Mouse (Mus musculus) layer of hippocampus, adult 2 months (tissue): Measurements from ENCODE around the gene Tbx2. TPM values are rescaled to one million over a fixed set of nuclear protein-coding genes. Genes with fewer than 3 reads are reported as not detected.

Source experiments
- DNase-seq, 2 experiments: peaks; one replicate each; pipeline ENCODE4 v3.0.0; 2022; ENCODE audit warnings: low spot score in 2 of 2
- H3K27ac ChIP-seq: fragments of 200-600 bp; 2 replicates; pipeline ENCODE4 v1.8.1; 2022
- H3K4me3 ChIP-seq: fragments of 200-600 bp; 2 replicates; pipeline ENCODE4 v1.8.1; 2022; ENCODE audit warnings: mild to moderate bottlenecking
- CTCF ChIP-seq: fragments of 200-600 bp; conservative IDR thresholded peaks from 2 replicates; pipeline ENCODE4 v1.8.1; 2022; ENCODE audit warnings: antibody characterized with exemption, mild to moderate bottlenecking, moderate library complexity
- total RNA-seq, 2 experiments: library from RNA; stranded (reverse); gene quantifications; 2 replicates each; pipeline ENCODE4 v1.2.3; 2021

Gene Tbx2
- total RNA-seq, 2 experiments from 2014 or later = 1.5 to 1.6 TPM

GRCm38 (mm10) chr11:85811676-85812075, 20.7 kb upstream of the Tbx2 start:
- DNase-seq = no peak
- no peak overlapping the region for H3K4me3 ChIP-seq
- H3K27ac ChIP-seq = no peak overlapping the region
- TF ChIP-seq CTCF = no peak

- no peak overlapping the region for H3K27ac ChIP-seq
- DNase-seq = no peak
- no peak overlapping the region for H3K4me3 ChIP-seq
- no peak for TF ChIP-seq CTCF
These were observed 20.0 kb upstream of the Tbx2 start for GRCm38 (mm10) chr11:85812201-85812966.

- no peak for DNase-seq
- TF ChIP-seq CTCF = no peak
- Histone ChIP-seq H3K4me3 (no peak overlapping the region), H3K27ac (no peak overlapping the region)
These were observed 17.7 kb upstream of the Tbx2 start for GRCm38 (mm10) chr11:85814678-85815077.

GRCm38 (mm10) chr11:85816471-85816870, 15.9 kb upstream of the Tbx2 start:
- DNase-seq = no peak
- no peak overlapping the region for H3K4me3 ChIP-seq
- H3K27ac ChIP-seq = no peak overlapping the region
- no peak for TF ChIP-seq CTCF

GRCm38 (mm10) chr11:85818401-85818800, 13.9 kb upstream of the Tbx2 start:
- no peak overlapping the region for H3K27ac ChIP-seq
- H3K4me3 ChIP-seq = no peak overlapping the region
- no peak for DNase-seq
- no peak for TF ChIP-seq CTCF

- TF ChIP-seq CTCF = no peak
- Histone ChIP-seq H3K4me3 (no peak overlapping the region), H3K27ac (no peak overlapping the region)
- no peak for DNase-seq
These were observed 11.4 kb upstream of the Tbx2 start for GRCm38 (mm10) chr11:85820959-85821358.

- Histone ChIP-seq H3K4me3 (no peak overlapping the region), H3K27ac (no peak overlapping the region)
- no peak for DNase-seq
- TF ChIP-seq CTCF = no peak
These were observed 10.7 kb upstream of the Tbx2 start for GRCm38 (mm10) chr11:85821659-85822058.

- no peak overlapping the region for H3K4me3 ChIP-seq
- peak; percentile 30 to 79 for DNase-seq
- no peak overlapping the region for H3K27ac ChIP-seq
- peak; percentile 91 for TF ChIP-seq CTCF
These were observed 9.2 kb upstream of the Tbx2 start for GRCm38 (mm10) chr11:85823181-85823580.

- H3K4me3 ChIP-seq = no peak overlapping the region
- no peak overlapping the region for H3K27ac ChIP-seq
- TF ChIP-seq CTCF = no peak
- DNase-seq = no peak
These were observed 8.6 kb upstream of the Tbx2 start for GRCm38 (mm10) chr11:85823794-85824193.

- DNase-seq = no peak
- no peak for TF ChIP-seq CTCF
- Histone ChIP-seq H3K27ac (no peak overlapping the region), H3K4me3 (no peak overlapping the region)
These were observed 7.3 kb upstream of the Tbx2 start for GRCm38 (mm10) chr11:85825031-85825430.

- no peak for TF ChIP-seq CTCF
These were observed 6.5 kb upstream of the Tbx2 start for GRCm38 (mm10) chr11:85825823-85826222.

GRCm38 (mm10) chr11:85827342-85827741, 5.0 kb upstream of the Tbx2 start:
- no peak for TF ChIP-seq CTCF
- Histone ChIP-seq H3K27ac (no peak overlapping the region), H3K4me3 (no peak overlapping the region)
- DNase-seq = no peak

More at GRCm38 (mm10) chr11:85825823-85826222, 6.5 kb upstream of the Tbx2 start:
- Histone ChIP-seq H3K27ac (no peak overlapping the region), H3K4me3 (no peak overlapping the region)
- no peak for DNase-seq

GRCm38 (mm10) chr11:85828691-85829519, 3.4 kb upstream of the Tbx2 start:
- Histone ChIP-seq H3K4me3 (no peak overlapping the region), H3K27ac (no peak overlapping the region)
- no peak for DNase-seq
- no peak for TF ChIP-seq CTCF
